Mouse (Mus musculus) heart, adult 11 months (tissue): Measurements from ENCODE around the gene 4430402I18Rik.

Source experiments
- DNase-seq: peaks from one replicate; pipeline ENCODE4 v3.0.0; 2022

4430402I18Rik gene

GRCm38 (mm10) chr19:28964552-28964903 lies 3.1 kb downstream of the 4430402I18Rik start:
- no peak for DNase-seq

- peak; percentile 99 for DNase-seq
These were observed 3.6 kb downstream of the 4430402I18Rik start, which contains the start of gene Plpp6 for GRCm38 (mm10) chr19:28963842-28964551. TSS of gene Plpp6 (plus strand) at chr19:28963953.

- DNase-seq: no peak
These were observed 4.1 kb downstream of the 4430402I18Rik start for GRCm38 (mm10) chr19:28963513-28963841.

GRCm38 (mm10) chr19:28963113-28963512 lies 4.5 kb downstream of the 4430402I18Rik start:
- no peak for DNase-seq

GRCm38 (mm10) chr19:28951251-28951650 lies 16.3 kb downstream of the 4430402I18Rik start:
- DNase-seq: no peak

GRCm38 (mm10) chr19:28947311-28947710 lies 20.3 kb downstream of the 4430402I18Rik start:
- DNase-seq: peak; percentile 83

- peak; percentile 88 for DNase-seq
These were observed 20.8 kb downstream of the 4430402I18Rik start for GRCm38 (mm10) chr19:28946782-28947181.

GRCm38 (mm10) chr19:28941271-28941670 lies 26.3 kb downstream of the 4430402I18Rik start:
- peak; percentile 69 for DNase-seq

GRCm38 (mm10) chr19:28940135-28940874 lies 27.3 kb downstream of the 4430402I18Rik start:
- DNase-seq: peak; percentile 94

- peak; percentile 17 for DNase-seq
These were observed 32.7 kb downstream of the 4430402I18Rik start for GRCm38 (mm10) chr19:28934897-28935296.

- no peak for DNase-seq
These were observed 38.6 kb downstream of the 4430402I18Rik start for GRCm38 (mm10) chr19:28929034-28929433.

- DNase-seq: no peak
These were observed 40.2 kb downstream of the 4430402I18Rik start for GRCm38 (mm10) chr19:28927396-28927795.

GRCm38 (mm10) chr19:28926366-28926765 lies 41.2 kb downstream of the 4430402I18Rik start:
- DNase-seq: no peak

- DNase-seq: peak; percentile 96
These were observed 49.8 kb downstream of the 4430402I18Rik start for GRCm38 (mm10) chr19:28917839-28918238.

GRCm38 (mm10) chr19:28916492-28916891 lies 51.1 kb downstream of the 4430402I18Rik start:
- DNase-seq: no peak

- DNase-seq: no peak
These were observed 51.9 kb downstream of the 4430402I18Rik start for GRCm38 (mm10) chr19:28915602-28916250.

- DNase-seq: no peak
These were observed 53.0 kb downstream of the 4430402I18Rik start for GRCm38 (mm10) chr19:28914598-28914997.

- no peak for DNase-seq
These were observed 58.9 kb downstream of the 4430402I18Rik start for GRCm38 (mm10) chr19:28908693-28909092.

GRCm38 (mm10) chr19:28908186-28908585 lies 59.4 kb downstream of the 4430402I18Rik start:
- DNase-seq: no peak

- DNase-seq: no peak
These were observed 64.0 kb downstream of the 4430402I18Rik start for GRCm38 (mm10) chr19:28903536-28904119.

- no peak for DNase-seq
These were observed 64.8 kb downstream of the 4430402I18Rik start for GRCm38 (mm10) chr19:28902806-28903205.

GRCm38 (mm10) chr19:28902111-28902510 lies 65.5 kb downstream of the 4430402I18Rik start:
- DNase-seq: no peak

GRCm38 (mm10) chr19:28900771-28901170 lies 66.8 kb downstream of the 4430402I18Rik start:
- DNase-seq: no peak
